Comparison of ENCODE assay signal across 7 mouse cellular contexts in the genomic region with DNA sequence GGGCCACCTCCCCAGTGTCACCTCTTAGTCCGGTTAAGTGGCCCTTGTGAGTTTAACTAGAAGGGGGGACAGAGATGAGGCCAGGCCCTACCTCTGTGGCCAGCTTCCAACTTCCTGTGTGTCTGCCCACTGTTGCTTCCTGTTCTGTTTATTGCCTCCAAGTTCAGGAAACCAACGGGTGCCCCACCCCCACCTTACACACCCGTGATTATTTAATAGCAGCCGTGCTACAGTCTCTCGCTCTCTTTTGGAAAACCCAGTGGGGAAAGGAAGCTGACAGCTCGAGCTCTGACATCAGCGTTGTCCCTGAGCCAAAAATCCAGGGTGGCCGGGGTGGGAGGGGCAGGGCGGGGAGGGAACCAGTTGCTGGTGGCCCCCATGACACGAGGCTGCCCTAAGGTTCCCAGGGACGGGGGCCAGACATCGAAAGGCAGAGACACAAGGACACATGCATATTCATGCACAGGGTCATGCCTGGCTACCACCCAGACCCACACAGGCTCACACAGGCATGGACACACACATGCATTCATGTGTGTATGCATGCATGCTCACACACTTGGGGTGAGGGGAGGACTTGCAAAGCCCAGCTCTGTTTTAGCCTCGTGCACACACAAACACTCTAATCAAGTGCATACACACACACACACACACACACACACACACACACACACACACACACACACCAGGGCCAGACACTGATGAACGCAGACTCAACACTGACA. TPM values are rescaled to one million over a fixed set of nuclear protein-coding genes. Genes with fewer than 3 reads are reported as not detected.
A peak's percentile ranks its signal among the peaks of the same experiment; 100 is the strongest.
DNase-seq lines count a peak whose midpoint lies in the region; ATAC-seq and TF ChIP-seq lines count a peak whose summit lies in the region.

No protein-coding gene starts in this region.

- H3K4me1 ChIP-seq in forebrain, postnatal 0 days (ENCODE audit: insufficient read depth), result peaks cover 6% of the 10 kb centered on the region
- peaks cover 19% of the 10 kb centered on the region for H3K4me1 ChIP-seq in kidney, adult 2 months (ENCODE audit: control insufficient read depth, insufficient read depth, low read length)
- H3K4me1 ChIP-seq in lung, embryonic 16.5 days (replicated peaks; ENCODE audit: control insufficient read depth, insufficient read depth, low read length), result peaks cover 43% of the 10 kb centered on the region

- H3K27ac ChIP-seq in forebrain, postnatal 0 days (ENCODE audit: low read depth, low read length), result no peak overlapping the region
- 0 out of 2 replicates have a peak overlapping the region, but pooled peaks have one; percentile 0 for H3K27ac ChIP-seq in kidney, adult 2 months (ENCODE audit: insufficient read depth, low read depth, low read length)
- H3K27ac ChIP-seq in lung, embryonic 16.5 days (ENCODE audit: low read length), result peak overlapping the region; percentile 51

- ATAC-seq in forebrain, postnatal 0 days, result peak; percentile 25; the same call in 1 of the 2 replicates
- peak; percentile 18; the same call in 1 of the 2 replicates for ATAC-seq in lung, embryonic 16.5 days (ENCODE audit: low read depth)

- no peak overlapping the region for H3K9ac ChIP-seq in forebrain, postnatal 0 days
- peak overlapping the region; percentile 30 for H3K9ac ChIP-seq in lung, embryonic 16.5 days (ENCODE audit: low read length)

- H3K4me3 ChIP-seq in forebrain, postnatal 0 days (ENCODE audit: low read depth, low read length), result no peak overlapping the region
- H3K4me3 ChIP-seq in kidney, adult 2 months (ENCODE audit: insufficient read depth, low read depth, low read length), result no peak overlapping the region
- H3K4me3 ChIP-seq in lung, embryonic 16.5 days (ENCODE audit: low read length), result no peak overlapping the region

- 23% methylated on average over 14 of the region's 14 CpGs for WGBS in forebrain, postnatal 0 days
- WGBS in kidney, adult 2 months, result 15% methylated on average over 14 of the region's 14 CpGs
- WGBS in lung, embryonic 16.5 days, result 7% methylated on average over 14 of the region's 14 CpGs

- TF ChIP-seq CTCF in forebrain, postnatal 0 days (IDR thresholded peaks at IDR 0.05; ENCODE audit: low read depth), result no peak
- no peak for TF ChIP-seq CTCF in kidney, adult 2 months (conservative IDR thresholded peaks at IDR 0.05; ENCODE audit: insufficient read depth, insufficient read length, low read depth, low read length)

- peaks cover 6% of the 10 kb centered on the region for H3K27me3 ChIP-seq in forebrain, postnatal 0 days (ENCODE audit: insufficient read depth, low read length)
- no peaks in the 10 kb centered on the region for H3K27me3 ChIP-seq in kidney, adult 2 months (replicated peaks; ENCODE audit: control insufficient read depth, insufficient read depth, low read length)
- H3K27me3 ChIP-seq in lung, embryonic 16.5 days (ENCODE audit: control insufficient read depth, insufficient read depth, low read depth, low read length), result peaks cover 9% of the 10 kb centered on the region

- TF ChIP-seq POLR2A in kidney, adult 2 months (IDR thresholded peaks at IDR 0.05; ENCODE audit: low read depth, low read length), result no peak

- peak overlapping the region; percentile 23; the same call in 1 of the 2 replicates for H3K4me2 ChIP-seq in forebrain, postnatal 0 days (ENCODE audit: low read depth)
- peak overlapping the region; percentile 41 for H3K4me2 ChIP-seq in lung, embryonic 16.5 days (ENCODE audit: low read depth, low read length)

- no peaks in the 10 kb centered on the region for H3K9me3 ChIP-seq in forebrain, postnatal 0 days (ENCODE audit: low read length)
- no peaks in the 10 kb centered on the region for H3K9me3 ChIP-seq in lung, embryonic 16.5 days (ENCODE audit: control insufficient read depth, low read length)

- DNase-seq in testis, postnatal 10 days (ENCODE audit: low spot score), result peak; percentile 70
- DNase-seq in testis, postnatal 14 days (ENCODE audit: low spot score), result no peak
- peak; percentile 56 for DNase-seq in forebrain, postnatal 0 days
- DNase-seq in kidney, adult 2 months, result peak; percentile 73
- DNase-seq in right cerebral cortex, postnatal 4 days, result no peak
- no peak for DNase-seq in thymus, postnatal 14 days

- no peaks in the 10 kb centered on the region for H3K36me3 ChIP-seq in forebrain, postnatal 0 days (ENCODE audit: insufficient read depth)
- H3K36me3 ChIP-seq in kidney, adult 2 months (ENCODE audit: control insufficient read depth, insufficient read depth, low read length), result no peaks in the 10 kb centered on the region
- no peaks in the 10 kb centered on the region for H3K36me3 ChIP-seq in lung, embryonic 16.5 days (ENCODE audit: control insufficient read depth, insufficient read depth, low read length)

RNA-seq across cellular contexts. Expression of a gene that starts 3.3 kb away (rescaled TPM):
- 0.08 and 0.43 TPM in 2 replicates for total RNA-seq in forebrain, postnatal 0 days (2014; rRNA removed)
- 0.05 and 0.22 TPM in 2 replicates for polyA plus RNA-seq in forebrain, postnatal 0 days (2015; fragmentation: Nextera tagmentation; extraction: Ambion mirVana)
- polyA plus RNA-seq in kidney, adult 2 months (2012; rRNA removed), result 0.56 and 0.67 TPM in 2 replicates
- polyA plus RNA-seq in lung, embryonic 16.5 days (2015; fragmentation: Nextera tagmentation; extraction: Ambion mirVana), result 0.44 and 0.68 TPM in 2 replicates

RNA-seq across cellular contexts. Expression of a gene that starts 24.4 kb away (rescaled TPM):
- 0.05 TPM in 1 of 2 replicates, not detected in the other for total RNA-seq in forebrain, postnatal 0 days (2014; rRNA removed)
- polyA plus RNA-seq in forebrain, postnatal 0 days (2015; fragmentation: Nextera tagmentation; extraction: Ambion mirVana), result 0.13 and 0.14 TPM in 2 replicates
- polyA plus RNA-seq in kidney, adult 2 months (2012; rRNA removed), result 0.07 and 0.20 TPM in 2 replicates
- polyA plus RNA-seq in lung, embryonic 16.5 days (2015; fragmentation: Nextera tagmentation; extraction: Ambion mirVana), result 0.25 and 0.28 TPM in 2 replicates

RNA-seq across cellular contexts. Expression of a gene that starts 42.6 kb away (rescaled TPM):
- 5.0 and 6.9 TPM in 2 replicates for total RNA-seq in forebrain, postnatal 0 days (2014; rRNA removed)
- polyA plus RNA-seq in forebrain, postnatal 0 days (2015; fragmentation: Nextera tagmentation; extraction: Ambion mirVana), result 4.2 and 4.9 TPM in 2 replicates
- polyA plus RNA-seq in kidney, adult 2 months (2012; rRNA removed), result 15.8 and 16.3 TPM in 2 replicates
- polyA plus RNA-seq in lung, embryonic 16.5 days (2015; fragmentation: Nextera tagmentation; extraction: Ambion mirVana), result 6.5 and 9.1 TPM in 2 replicates

Comparison
In these comparisons a context has a peak if more than half of its experiments do, and no peak if none do; other contexts are left out.
1. DNase-seq: peak in testis, postnatal 10 days (single experiment), forebrain, postnatal 0 days (single experiment) and kidney, adult 2 months (single experiment); none in testis, postnatal 14 days (single experiment), right cerebral cortex, postnatal 4 days (single experiment) and thymus, postnatal 14 days (single experiment).